24 mouse cellular contexts compared by ENCODE assay signal in genomic region chr12:32101306-32101705, GRCm38 (mm10). TPM values are rescaled to one million over a fixed set of nuclear protein-coding genes. Genes with fewer than 3 reads are reported as not detected.
DNase-seq lines count a peak whose midpoint lies in the region; ATAC-seq and TF ChIP-seq lines count a peak whose summit lies in the region.
"Had no signal": no experiment of that assay in that cellular context is flagged by ENCODE, and none has a peak within 500 bp of the region (broad histone marks: within the 10 kb centered on the region; RNA-seq: fewer than 3 reads in every experiment).

No protein-coding gene starts in this region.

- no peak for TF ChIP-seq EP300 in lung, postnatal 0 days (IDR thresholded peaks at IDR 0.05)
- peak; percentile 42; the same call in 1 of the 2 replicates for TF ChIP-seq EP300 in CH12.LX (IDR thresholded peaks at IDR 0.05; ENCODE audit: low read length)

- peak; percentile 2 for DNase-seq in lung, postnatal 25 days (ENCODE audit: low spot score)
- DNase-seq in lung, postnatal 0 days (ENCODE audit: low spot score): no peak
- no peak for DNase-seq in CH12.LX (ENCODE audit: extremely low read depth)
- DNase-seq in kidney, postnatal 25 days: no peak
- DNase-seq: adrenal gland, postnatal 14 days; cerebellum, postnatal 10 days; gastrocnemius, postnatal 36 days; kidney, adult 9 months; kidney, postnatal 14 days; layer of hippocampus, postnatal 36 days; lung, adult 2 months; lung, postnatal 36 days; right cerebral cortex, postnatal 14 days had no signal

- WGBS in lung, postnatal 0 days: 89% methylated on average over 4 of the region's 4 CpGs
- WGBS in liver, embryonic 12.5 days (ENCODE audit: insufficient replicate concordance): 86% methylated on average over 4 of the region's 4 CpGs
- 94% methylated on average over 4 of the region's 4 CpGs for whole genome bisulfite sequencing in midbrain, embryonic 16.5 days

- no peak overlapping the region for H3K9ac ChIP-seq in lung, postnatal 0 days (replicated peaks; ENCODE audit: low read depth)
- no peak overlapping the region for H3K9ac ChIP-seq in CH12.LX (ENCODE audit: insufficient read depth, low read depth)
- H3K9ac ChIP-seq in liver, embryonic 12.5 days: peak overlapping the region; percentile 52
- H3K9ac ChIP-seq in midbrain, embryonic 16.5 days (ENCODE audit: low read depth, low read length): no peak overlapping the region
- H3K9ac ChIP-seq: forebrain, embryonic 13.5 days; limb, embryonic 12.5 days; midbrain, embryonic 13.5 days had no signal

- H3K4me2 ChIP-seq in lung, postnatal 0 days (replicated peaks; ENCODE audit: low read depth, low read length): no peak overlapping the region
- no peak overlapping the region for H3K4me2 ChIP-seq in CH12.LX (ENCODE audit: insufficient read depth, low read depth, poor library complexity, severe bottlenecking)
- H3K4me2 ChIP-seq in liver, embryonic 12.5 days: peak overlapping the region; percentile 34
- no peak overlapping the region for H3K4me2 ChIP-seq in midbrain, embryonic 16.5 days (ENCODE audit: low read length)
- H3K4me2 ChIP-seq: forebrain, embryonic 13.5 days; limb, embryonic 12.5 days; midbrain, embryonic 13.5 days had no signal

- TF ChIP-seq CTCF in lung, postnatal 0 days (IDR thresholded peaks at IDR 0.05): no peak
- no peak for TF ChIP-seq CTCF in CH12.LX (conservative IDR thresholded peaks at IDR 0.05 in 1 of 2, IDR thresholded peaks at IDR 0.05 in 1 of 2; ENCODE audit: low read depth in 2 of 2, low read length in 2 of 2)

- no peaks in the 10 kb centered on the region for H3K79me2 ChIP-seq in CH12.LX (replicated peaks; ENCODE audit: control insufficient read depth, extremely low read depth, insufficient read depth, poor library complexity, severe bottlenecking)

- H3K9me3 ChIP-seq in lung, postnatal 0 days (ENCODE audit: low read length): no peaks in the 10 kb centered on the region
- no peaks in the 10 kb centered on the region for H3K9me3 ChIP-seq in CH12.LX (replicated peaks; ENCODE audit: low read length)
- no peaks in the 10 kb centered on the region for H3K9me3 ChIP-seq in liver, embryonic 12.5 days (replicated peaks)
- no peaks in the 10 kb centered on the region for H3K9me3 ChIP-seq in midbrain, embryonic 16.5 days (replicated peaks; ENCODE audit: control insufficient read depth, low read length, poor library complexity, severe bottlenecking)
- H3K9me3 ChIP-seq: forebrain, embryonic 13.5 days; hindbrain, embryonic 10.5 days; limb, embryonic 12.5 days; megakaryocyte, embryonic 14.5 days; midbrain, embryonic 13.5 days had no signal

- in situ Hi-C loops in CH12.LX (cut with MboI; ENCODE audit: low pct_ligation_motif_present, low pct_unique_long_range_greater_than_20kb, low sequenced_read_pairs): no loop called here

- no peaks in the 10 kb centered on the region for H3K27me3 ChIP-seq in lung, postnatal 0 days (replicated peaks; ENCODE audit: insufficient read depth, low read length)
- no peaks in the 10 kb centered on the region for H3K27me3 ChIP-seq in CH12.LX (replicated peaks)
- no peaks in the 10 kb centered on the region for H3K27me3 ChIP-seq in liver, embryonic 12.5 days (replicated peaks)
- no peaks in the 10 kb centered on the region for H3K27me3 ChIP-seq in midbrain, embryonic 16.5 days (ENCODE audit: control insufficient read depth, insufficient read depth, low read depth, low read length)
- H3K27me3 ChIP-seq: forebrain, embryonic 13.5 days; limb, embryonic 12.5 days; megakaryocyte, embryonic 14.5 days; midbrain, embryonic 13.5 days had no signal

- H3K27ac ChIP-seq in lung, postnatal 0 days (ENCODE audit: low read length): no peak overlapping the region
- H3K27ac ChIP-seq in CH12.LX (ENCODE audit: insufficient read depth, low read depth): no peak overlapping the region
- H3K27ac ChIP-seq in liver, embryonic 12.5 days: peak overlapping the region; percentile 79
- no peak overlapping the region for H3K27ac ChIP-seq in midbrain, embryonic 16.5 days (ENCODE audit: low read length)
- H3K27ac ChIP-seq: forebrain, embryonic 13.5 days; hindbrain, embryonic 10.5 days; layer of hippocampus, adult 2 months; limb, embryonic 12.5 days; midbrain, embryonic 13.5 days had no signal

- TF ChIP-seq RAD21 in CH12.LX (IDR thresholded peaks at IDR 0.05; ENCODE audit: low read depth, low read length): no peak

- H3K4me1 ChIP-seq in lung, postnatal 0 days (ENCODE audit: insufficient read depth, low read depth, low read length): no peaks in the 10 kb centered on the region
- peaks cover 3 to 12% of the 10 kb centered on the region in 2 experiments for H3K4me1 ChIP-seq in CH12.LX (ENCODE audit: control insufficient read depth in 1 of 2, insufficient read depth in 2 of 2)
- peaks cover 67% of the 10 kb centered on the region for H3K4me1 ChIP-seq in liver, embryonic 12.5 days
- no peaks in the 10 kb centered on the region for H3K4me1 ChIP-seq in midbrain, embryonic 16.5 days (ENCODE audit: control insufficient read depth, insufficient read depth, low read length)
- H3K4me1 ChIP-seq: forebrain, embryonic 13.5 days; midbrain, embryonic 13.5 days had no signal

- no peak for TF ChIP-seq POLR2A in CH12.LX (IDR thresholded peaks at IDR 0.05; ENCODE audit: low read depth, low read length)

- no peak overlapping the region for H3K4me3 ChIP-seq in lung, postnatal 0 days (ENCODE audit: low read depth, low read length)
- no peak overlapping the region for H3K4me3 ChIP-seq in CH12.LX (replicated peaks in 1 of 3; ENCODE audit: low read depth in 2 of 3, low read length in 2 of 3, poor library complexity in 1 of 3)
- H3K4me3 ChIP-seq in liver, embryonic 12.5 days: no peak overlapping the region
- H3K4me3 ChIP-seq in midbrain, embryonic 16.5 days (ENCODE audit: low read depth, low read length): no peak overlapping the region
- H3K4me3 ChIP-seq: forebrain, embryonic 13.5 days; hindbrain, embryonic 10.5 days; layer of hippocampus, adult 2 months; limb, embryonic 12.5 days; megakaryocyte, embryonic 14.5 days; midbrain, embryonic 13.5 days had no signal

- no peaks in the 10 kb centered on the region for H3K36me3 ChIP-seq in lung, postnatal 0 days (ENCODE audit: insufficient read depth, low read length)
- no peaks in the 10 kb centered on the region for H3K36me3 ChIP-seq in CH12.LX (replicated peaks in 1 of 2; ENCODE audit: control insufficient read depth in 1 of 2, insufficient read depth in 1 of 2, low read length in 1 of 2)
- peaks cover 59% of the 10 kb centered on the region for H3K36me3 ChIP-seq in liver, embryonic 12.5 days
- H3K36me3 ChIP-seq in midbrain, embryonic 16.5 days (ENCODE audit: control insufficient read depth, insufficient read depth, low read length): no peaks in the 10 kb centered on the region
- H3K36me3 ChIP-seq: hindbrain, embryonic 10.5 days; limb, embryonic 12.5 days; midbrain, embryonic 13.5 days had no signal

- no peak for ATAC-seq in lung, postnatal 0 days
- no peak for ATAC-seq in liver, embryonic 12.5 days
- ATAC-seq in neutrophil, adult 5-6 weeks (ENCODE audit: extremely low read depth, insufficient number of reproducible peaks, low FRiP score, poor library complexity, severe bottlenecking): peak; percentile 80; the same call in 1 of the 2 replicates
- no peak for ATAC-seq in midbrain, embryonic 16.5 days
- ATAC-seq: forebrain, embryonic 13.5 days; hindbrain, embryonic 16.5 days; intestine, embryonic 16.5 days; midbrain, embryonic 13.5 days had no signal

- dilution Hi-C loops in CH12.LX (cut with MboI; ENCODE audit: extremely low pct_ligation_motif_present, extremely low pct_unique_long_range_greater_than_20kb, low sequenced_read_pairs): no loop called here

TF ChIP-seq in CH12.LX, 34 proteins besides CTCF, POLR2A, EP300 and RAD21:
- TF ChIP-seq TCF12 (IDR thresholded peaks at IDR 0.05; ENCODE audit: low read depth, low read length) (0 out of 2 replicates have a peak, but pooled peaks have one; percentile 45), IRF4 (IDR thresholded peaks at IDR 0.05; ENCODE audit: low read depth, low read length) (peak; percentile 44; the same call in 1 of the 2 replicates), HCFC1 (IDR thresholded peaks at IDR 0.05; ENCODE audit: low read depth, low read length) (no peak), ZNF384 (IDR thresholded peaks at IDR 0.05; ENCODE audit: low read depth, low read length) (0 out of 2 replicates have a peak, but pooled peaks have one; percentile 35), NRF1 (IDR thresholded peaks at IDR 0.05; ENCODE audit: low read depth, low read length) (no peak)

RNA-seq across cellular contexts. Expression of gene Prkar2b, which starts 40.2 kb away (rescaled TPM):
- 11.0 and 13.3 TPM in 2 replicates for polyA plus RNA-seq in lung, postnatal 0 days (2015; fragmentation: Nextera tagmentation; extraction: Ambion mirVana)
- total RNA-seq in CH12.LX (2012; rRNA removed): 2.4 and 2.5 TPM in 2 replicates
- total RNA-seq in CH12.LX (2014; rRNA removed): 6.1 and 6.3 TPM in 2 replicates
- polyA plus RNA-seq in CH12.LX (2012; ENCODE audit: insufficient read length, low read depth): 2.9 and 4.9 TPM in 2 replicates
- polyA plus RNA-seq in liver, embryonic 12.5 days (2016; fragmentation: Nextera tagmentation; extraction: Ambion mirVana): 137 and 141 TPM in 2 replicates
- 39.8 and 41.3 TPM in 2 replicates for total RNA-seq in neutrophil, adult 5-6 weeks (2017)
- polyA plus RNA-seq in midbrain, embryonic 16.5 days (2015; fragmentation: Nextera tagmentation; extraction: Ambion mirVana): 146 and 149 TPM in 2 replicates
